ENCODE assay signal across 22 mouse cellular contexts in genomic region chr16:19972736-19973350, GRCm38 (mm10). TPM values are rescaled to one million over a fixed set of nuclear protein-coding genes. Genes with fewer than 3 reads are reported as not detected.
DNase-seq lines count a peak whose midpoint lies in the region; TF ChIP-seq lines count a peak whose summit lies in the region.
"Had no signal": no experiment of that assay in that cellular context is flagged by ENCODE, and none has a peak within 500 bp of the region (broad histone marks: within the 10 kb centered on the region; RNA-seq: fewer than 3 reads in every experiment).

No protein-coding gene starts in this region.

- TF ChIP-seq CTCF in bone marrow macrophage, adult 2 months (IDR thresholded peaks at IDR 0.05; ENCODE audit: low read depth, low read length) = no peak

- peak; percentile 11 for DNase-seq in layer of hippocampus, adult 11-12 months (ENCODE audit: low spot score)
- DNase-seq in layer of hippocampus, postnatal 10 days (ENCODE audit: low spot score in 2 of 2) = no peak
- DNase-seq in spleen, postnatal 36 days (ENCODE audit: low spot score in 2 of 2) = peak; percentile 53 to 56
- no peak for DNase-seq in spleen, postnatal 14 days (ENCODE audit: low spot score in 2 of 2)
- DNase-seq in splenic B cell, adult 2 months (ENCODE audit: low read depth, low spot score) = peak; percentile 82
- no peak for DNase-seq in thymus, postnatal 4 days
- no peak for DNase-seq in adrenal gland, postnatal 10 days
- DNase-seq: adrenal gland, postnatal 25 days; cerebellum, adult 18-20 months; cerebellum, postnatal 25 days; gastrocnemius, postnatal 14 days; heart, postnatal 14 days; kidney, adult 11 months had no signal

- no peak overlapping the region for H3K4me3 ChIP-seq in bone marrow macrophage, adult 2 months (ENCODE audit: insufficient read depth, low read length)
- H3K4me3 ChIP-seq: forebrain, embryonic 13.5 days; hindbrain, embryonic 10.5 days; hindbrain, embryonic 15.5 days; limb, embryonic 13.5 days; liver, embryonic 12.5 days; midbrain, embryonic 12.5 days; neural tube, embryonic 13.5 days had no signal

- no peaks in the 10 kb centered on the region; the same call in none of the 2 replicates for H3K36me3 ChIP-seq in splenic B cell, adult 2 months (ENCODE audit: control insufficient read depth, insufficient read depth, low read length, poor library complexity, severe bottlenecking)
- H3K36me3 ChIP-seq: hindbrain, embryonic 10.5 days; hindbrain, embryonic 15.5 days; limb, embryonic 13.5 days; liver, embryonic 12.5 days; midbrain, embryonic 12.5 days; neural tube, embryonic 13.5 days had no signal

- peak overlapping the region; percentile 56 for H3K27ac ChIP-seq in bone marrow macrophage, adult 2 months (ENCODE audit: insufficient read depth, low read depth, low read length)
- H3K27ac ChIP-seq: forebrain, embryonic 13.5 days; hindbrain, embryonic 10.5 days; hindbrain, embryonic 15.5 days; kidney, postnatal 0 days; limb, embryonic 13.5 days; liver, embryonic 12.5 days; midbrain, embryonic 12.5 days; neural tube, embryonic 13.5 days had no signal

- TF ChIP-seq POLR2A in bone marrow macrophage, adult 2 months (IDR thresholded peaks at IDR 0.05; ENCODE audit: borderline replicate concordance, low read depth, low read length) = no peak

- H3K27me3 ChIP-seq in splenic B cell, adult 2 months (ENCODE audit: control insufficient read depth, insufficient read depth, low read length, poor library complexity, severe bottlenecking) = no peaks in the 10 kb centered on the region
- H3K27me3 ChIP-seq: forebrain, embryonic 13.5 days; hindbrain, embryonic 15.5 days; limb, embryonic 13.5 days; liver, embryonic 12.5 days; midbrain, embryonic 12.5 days; neural tube, embryonic 13.5 days had no signal

- peaks cover 62% of the 10 kb centered on the region for H3K4me1 ChIP-seq in bone marrow macrophage, adult 2 months (ENCODE audit: control insufficient read depth, insufficient read depth, low read length)
- H3K4me1 ChIP-seq: forebrain, embryonic 13.5 days; hindbrain, embryonic 10.5 days; hindbrain, embryonic 15.5 days; limb, embryonic 13.5 days; midbrain, embryonic 12.5 days; neural tube, embryonic 13.5 days had no signal

RNA-seq across cellular contexts. Expression of gene Klhl6, which starts 10.0 kb away (rescaled TPM):
- 1 to 10 TPM; 3.3 to 3.4 TPM for total RNA-seq in layer of hippocampus, postnatal 10 days (2021)
- 47.2 and 50.7 TPM in 2 replicates for polyA plus RNA-seq in bone marrow macrophage, adult 2 months (2012; ENCODE audit: insufficient read depth, insufficient read length, missing spikeins)
- total RNA-seq in adrenal gland, postnatal 10 days (2021) = 1 to 10 TPM; 6.7 to 7.7 TPM

Comparison
In these comparisons a context has a peak if more than half of its experiments do, and no peak if none do; other contexts are left out.
1. DNase-seq: peak in layer of hippocampus, adult 11-12 months (single experiment), spleen, postnatal 36 days (2 of 2) and splenic B cell, adult 2 months (single experiment); none in layer of hippocampus, postnatal 10 days (0 of 2), spleen, postnatal 14 days (0 of 2), thymus, postnatal 4 days (single experiment) and adrenal gland, postnatal 10 days (single experiment).